8 mouse cellular contexts compared by ENCODE assay signal in genomic region chr9:44721154-44721876, GRCm38 (mm10). TPM values are rescaled to one million over a fixed set of nuclear protein-coding genes. Genes with fewer than 3 reads are reported as not detected.
A peak's percentile ranks its signal among the peaks of the same experiment; 100 is the strongest.
DNase-seq lines count a peak whose midpoint lies in the region; ATAC-seq and TF ChIP-seq lines count a peak whose summit lies in the region.

No protein-coding gene starts in this region.

- peak overlapping the region; percentile 95 for H3K9ac ChIP-seq in hindbrain, embryonic 12.5 days

- TF ChIP-seq CTCF in Patski (IDR thresholded peaks at IDR 0.05) = no peak

- ATAC-seq in Patski = peak; percentile 68
- peak; percentile 82 for ATAC-seq in hindbrain, embryonic 12.5 days (ENCODE audit: low FRiP score)

- DNase-seq in Patski (ENCODE audit: low read depth, low spot score) = no peak
- peak; percentile 96 for DNase-seq in cerebellum, adult 9-11 months
- peak; percentile 83 to 84 for DNase-seq in frontal cortex, postnatal 10 days (ENCODE audit: low spot score in 2 of 2)
- peak; percentile 64 to 72 for DNase-seq in layer of hippocampus, postnatal 25 days (ENCODE audit: extremely low spot score in 1 of 2, low spot score in 1 of 2)
- DNase-seq in lung, postnatal 10 days = peak; percentile 96
- DNase-seq in ovary, postnatal 36 days (ENCODE audit: low spot score) = peak; percentile 92
- DNase-seq in urinary bladder, postnatal 14 days (ENCODE audit: low spot score) = peak; percentile 92

- POLR2A ChIA-PET in Patski (lab: Charles Lee) = interaction anchor here (0.8 to 2.0 kb wide), 4 partner anchors 12 to 19 kb away, joined by 3 to 11 read pairs (median 6); partner anchors contain the start of gene Phldb1

- CTCF ChIA-PET in Patski (lab: Charles Lee) = interaction anchor here (0.9 to 4.3 kb wide), 6 partner anchors 9 to 68 kb away, joined by 3 to 12 read pairs (median 4); no protein-coding TSS in a partner anchor

- peaks cover 66% of the 10 kb centered on the region for H3K4me1 ChIP-seq in hindbrain, embryonic 12.5 days

- peaks cover 16% of the 10 kb centered on the region for H3K36me3 ChIP-seq in hindbrain, embryonic 12.5 days

- H3K4me3 ChIP-seq in hindbrain, embryonic 12.5 days = peak overlapping the region; percentile 79

- peak overlapping the region; percentile 88 for H3K27ac ChIP-seq in hindbrain, embryonic 12.5 days

- no peaks in the 10 kb centered on the region for H3K27me3 ChIP-seq in Patski
- H3K27me3 ChIP-seq in hindbrain, embryonic 12.5 days = no peaks in the 10 kb centered on the region

- no peaks in the 10 kb centered on the region for H3K9me3 ChIP-seq in hindbrain, embryonic 12.5 days (replicated peaks)

- WGBS in hindbrain, embryonic 12.5 days = 1% methylated on average over 38 of the region's 40 CpGs

- peak overlapping the region; percentile 90 for H3K4me2 ChIP-seq in hindbrain, embryonic 12.5 days (replicated peaks)

- in situ Hi-C loops in Patski (cut with MboI; ENCODE audit: low pct_unique_long_range_greater_than_20kb) = no loop called here

RNA-seq across cellular contexts. Expression of gene Phldb1, which starts 13.7 kb away (rescaled TPM):
- 137 TPM for polyA plus RNA-seq in Patski (2021)
- polyA plus RNA-seq in hindbrain, embryonic 12.5 days (2016; fragmentation: Nextera tagmentation; extraction: Ambion mirVana) = 70.8 and 74.1 TPM in 2 replicates
- 100 to 1,000 TPM in 1 of 2 experiments, 10 to 100 TPM in 1; 88.6 to 106 TPM for total RNA-seq in layer of hippocampus, postnatal 25 days (2021)

RNA-seq across cellular contexts. Expression of gene Arcn1, which starts 46.3 kb away (rescaled TPM):
- polyA plus RNA-seq in Patski (2021) = 142 TPM
- polyA plus RNA-seq in hindbrain, embryonic 12.5 days (2016; fragmentation: Nextera tagmentation; extraction: Ambion mirVana) = 179 and 194 TPM in 2 replicates
- 100 to 1,000 TPM in 1 of 2 experiments, 10 to 100 TPM in 1; 97.3 to 102 TPM for total RNA-seq in layer of hippocampus, postnatal 25 days (2021)

RNA-seq across cellular contexts. Expression of gene Ift46, which starts 46.4 kb away (rescaled TPM):
- 193 TPM for polyA plus RNA-seq in Patski (2021)
- 153 and 161 TPM in 2 replicates for polyA plus RNA-seq in hindbrain, embryonic 12.5 days (2016; fragmentation: Nextera tagmentation; extraction: Ambion mirVana)
- total RNA-seq in layer of hippocampus, postnatal 25 days (2021) = 10 to 100 TPM; 75.1 to 75.8 TPM

RNA-seq across cellular contexts. Expression of gene Treh, which starts 48.3 kb away (rescaled TPM):
- polyA plus RNA-seq in Patski (2021) = not detected
- polyA plus RNA-seq in hindbrain, embryonic 12.5 days (2016; fragmentation: Nextera tagmentation; extraction: Ambion mirVana) = not detected in 2 replicates
- not detected for total RNA-seq in layer of hippocampus, postnatal 25 days (2021)
